Mouse (Mus musculus) olfactory bulb, adult 2 months (tissue): Measurements from ENCODE around the gene Arhgap1. TPM values are rescaled to one million over a fixed set of nuclear protein-coding genes. Genes with fewer than 3 reads are reported as not detected.

Experiments used
- H3K27ac ChIP-seq: fragments of 200-500 bp; 2 replicates; pipeline ENCODE4 v1.5.1; 2012; ENCODE audit warnings: low read depth, low read length; ENCODE audit not compliant: insufficient read depth
- H3K4me1 ChIP-seq: fragments of 200-500 bp; 2 replicates; pipeline ENCODE4 v1.6.1; 2012; ENCODE audit warnings: low read length; ENCODE audit not compliant: control insufficient read depth, insufficient read depth
- H3K4me3 ChIP-seq: fragments of 200-500 bp; 2 replicates; pipeline ENCODE4 v1.5.1; 2012; ENCODE audit warnings: mild to moderate bottlenecking, low read depth, low read length, moderate library complexity; ENCODE audit not compliant: insufficient read depth
- CTCF ChIP-seq: fragments of 200-500 bp; IDR thresholded peaks from 2 replicates; pipeline ENCODE4 v1.5.1; 2012; ENCODE audit warnings: low read depth, mild to moderate bottlenecking, low read length, moderate library complexity; ENCODE audit not compliant: insufficient read depth
- POLR2A ChIP-seq: fragments of 200-500 bp; IDR thresholded peaks from 2 replicates; pipeline ENCODE4 v1.6.1; 2012; ENCODE audit warnings: mild to moderate bottlenecking, low read depth, low read length, moderate library complexity; ENCODE audit not compliant: insufficient read depth
- WGBS: fragments of 180-500 bp; shearing (Covaris S2); methylation state at CpG from one replicate; pipeline ENCODE4 v1.1.7; 2018; 5-methylcytosine and 5-hydroxymethylcytosine counted together
- polyA plus RNA-seq: library from polyadenylated mRNA; stranded (reverse); fragments of >200 nt; gene quantifications from 2 replicates; pipeline ENCODE4 v1.2.4, GENCODE M21; 2012; ENCODE audit warnings: low replicate concordance; ENCODE audit not compliant: missing spikeins, insufficient read depth, insufficient read length

Arhgap1 gene
- polyA plus RNA-seq, 1 experiment, result not detected

DNA sequence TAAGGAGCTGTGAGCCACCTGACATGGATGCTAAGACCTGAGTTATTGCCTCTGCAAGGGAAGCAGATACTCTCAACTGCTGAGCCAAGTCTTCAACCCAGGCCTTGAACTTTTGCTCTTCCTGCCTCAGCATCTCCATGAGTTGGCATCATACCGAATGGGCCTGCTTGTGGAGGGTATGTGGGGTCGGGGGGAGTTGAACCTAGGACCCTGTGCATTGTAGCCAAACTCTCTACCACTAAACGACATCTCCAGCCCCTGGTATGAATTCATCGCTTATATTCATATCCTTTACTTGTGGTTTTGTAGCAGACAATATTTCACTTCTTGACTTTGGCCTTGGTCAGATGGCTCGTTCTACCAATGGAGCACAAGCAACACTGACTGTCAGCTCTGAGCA is 17.8 kb upstream of the Arhgap1 start:
- Histone ChIP-seq H3K4me1 (0 out of 2 replicates have a peak, but pooled peaks cover 4% of the 10 kb centered on the region), H3K27ac (no peak overlapping the region), H3K4me3 (no peak overlapping the region)
- TF ChIP-seq POLR2A (no peak), CTCF (no peak)
- WGBS, result 83% methylated on average over 5 of the region's 5 CpGs

GRCm38 (mm10) chr2:91632316-91632715 is 17.3 kb upstream of the Arhgap1 start:
- Histone ChIP-seq H3K4me3 (no peak overlapping the region), H3K4me1 (0 out of 2 replicates have a peak, but pooled peaks cover 4% of the 10 kb centered on the region), H3K27ac (no peak overlapping the region)
- 88% methylated on average over 5 of the region's 5 CpGs for WGBS
- TF ChIP-seq CTCF (no peak), POLR2A (no peak)

- 0 out of 2 replicates have a peak, but pooled peaks cover 4% of the 10 kb centered on the region for H3K4me1 ChIP-seq
- no peak for TF ChIP-seq POLR2A
- TF ChIP-seq CTCF, result no peak
- no peak overlapping the region for H3K4me3 ChIP-seq
- H3K27ac ChIP-seq, result no peak overlapping the region
- WGBS, result 81% methylated on average over 12 of the region's 12 CpGs
These were observed 16.2 kb upstream of the Arhgap1 start for GRCm38 (mm10) chr2:91633334-91633977.

DNA sequence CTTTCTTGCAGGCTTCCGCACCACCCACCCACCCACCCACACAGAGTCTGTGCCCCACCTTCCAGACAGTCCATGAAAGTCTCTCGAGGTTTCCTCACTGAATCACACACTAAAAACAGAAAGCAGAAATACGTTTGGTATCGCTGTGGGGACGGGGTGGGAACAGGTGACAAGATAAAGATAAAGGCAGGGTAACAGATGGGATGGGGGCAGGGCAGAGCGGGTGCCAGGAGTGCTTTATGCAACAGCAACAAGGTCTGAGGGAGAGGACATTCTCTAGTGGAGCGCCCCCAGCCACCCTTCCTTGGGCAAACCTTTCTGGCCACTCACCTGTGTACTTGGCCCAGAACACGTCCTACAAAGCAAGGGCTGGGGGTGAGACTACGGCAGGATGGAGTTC is 14.8 kb upstream of the Arhgap1 start:
- 0 out of 2 replicates have a peak, but pooled peaks cover 2% of the 10 kb centered on the region for H3K4me1 ChIP-seq
- H3K27ac ChIP-seq, result no peak overlapping the region
- no peak overlapping the region for H3K4me3 ChIP-seq
- WGBS, result 78% methylated on average over 9 of the region's 9 CpGs
- TF ChIP-seq POLR2A (no peak), CTCF (no peak)

DNA sequence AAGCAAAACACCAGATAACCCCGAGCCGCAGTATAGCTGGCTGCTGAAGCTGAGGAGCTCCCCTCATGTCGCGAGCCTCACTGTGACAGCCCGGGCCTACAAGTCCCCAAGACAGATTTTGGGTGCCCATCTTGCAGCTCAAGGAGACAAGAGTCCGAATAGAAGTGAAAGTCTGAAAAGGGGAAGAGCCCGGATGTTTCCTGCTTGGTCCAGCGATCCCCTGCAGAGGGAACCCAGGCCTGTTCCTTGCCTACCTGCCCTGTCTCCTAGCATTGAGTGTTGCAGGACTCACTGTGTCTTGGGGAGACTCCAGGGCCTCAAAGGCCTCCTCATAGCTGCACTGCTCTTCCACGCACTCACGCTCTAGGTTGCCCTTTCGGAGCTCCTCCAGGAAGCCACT is 14.2 kb upstream of the Arhgap1 start:
- H3K27ac ChIP-seq, result no peak overlapping the region
- TF ChIP-seq CTCF (no peak), POLR2A (no peak)
- 89% methylated on average over 11 of the region's 11 CpGs for WGBS
- no peak overlapping the region for H3K4me3 ChIP-seq
- H3K4me1 ChIP-seq, result no peaks in the 10 kb centered on the region

DNA sequence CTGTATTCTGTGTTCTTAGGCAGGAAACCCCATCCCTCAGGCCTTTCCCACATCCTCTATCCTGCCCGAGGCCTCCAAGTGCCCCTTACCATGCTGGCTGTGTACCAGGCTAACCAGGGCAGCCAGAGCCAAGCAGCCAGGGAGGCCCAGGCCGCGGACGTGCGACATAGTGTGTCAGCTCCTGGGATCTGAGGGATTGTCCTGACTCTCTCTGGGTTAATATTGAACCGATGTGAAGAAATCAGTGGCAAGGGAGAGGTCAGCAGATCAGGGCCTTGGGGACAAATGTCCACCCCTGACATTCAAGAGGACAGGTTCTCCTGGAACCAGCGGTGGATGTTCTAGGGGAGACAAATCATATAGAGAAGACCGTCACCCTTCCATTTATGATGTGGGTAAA is 13.4 kb upstream of the Arhgap1 start, which contains the start of gene F2:
F2 (minus strand) TSS at position 186 of the 400 bp plus-strand sequence.
- 87% methylated on average over 8 of the region's 8 CpGs for WGBS
- Histone ChIP-seq H3K27ac (no peak within 1 kb of the TSS), H3K4me1 (no peaks in the 10 kb centered on the region), H3K4me3 (no peak within 1 kb of the TSS)
- TF ChIP-seq CTCF (no peak), POLR2A (no peak)

GRCm38 (mm10) chr2:91636727-91637338 is 12.8 kb upstream of the Arhgap1 start:
- H3K4me1 ChIP-seq, result no peaks in the 10 kb centered on the region
- no peak overlapping the region for H3K27ac ChIP-seq
- TF ChIP-seq CTCF (no peak), POLR2A (no peak)
- no peak overlapping the region for H3K4me3 ChIP-seq
- 78% methylated on average over 5 of the region's 5 CpGs for WGBS

- TF ChIP-seq POLR2A (no peak), CTCF (no peak)
- Histone ChIP-seq H3K4me3 (no peak overlapping the region), H3K27ac (no peak overlapping the region), H3K4me1 (no peaks in the 10 kb centered on the region)
- WGBS, result 78% methylated on average over 6 of the region's 6 CpGs
These were observed 10.7 kb upstream of the Arhgap1 start for GRCm38 (mm10) chr2:91638931-91639330.

DNA sequence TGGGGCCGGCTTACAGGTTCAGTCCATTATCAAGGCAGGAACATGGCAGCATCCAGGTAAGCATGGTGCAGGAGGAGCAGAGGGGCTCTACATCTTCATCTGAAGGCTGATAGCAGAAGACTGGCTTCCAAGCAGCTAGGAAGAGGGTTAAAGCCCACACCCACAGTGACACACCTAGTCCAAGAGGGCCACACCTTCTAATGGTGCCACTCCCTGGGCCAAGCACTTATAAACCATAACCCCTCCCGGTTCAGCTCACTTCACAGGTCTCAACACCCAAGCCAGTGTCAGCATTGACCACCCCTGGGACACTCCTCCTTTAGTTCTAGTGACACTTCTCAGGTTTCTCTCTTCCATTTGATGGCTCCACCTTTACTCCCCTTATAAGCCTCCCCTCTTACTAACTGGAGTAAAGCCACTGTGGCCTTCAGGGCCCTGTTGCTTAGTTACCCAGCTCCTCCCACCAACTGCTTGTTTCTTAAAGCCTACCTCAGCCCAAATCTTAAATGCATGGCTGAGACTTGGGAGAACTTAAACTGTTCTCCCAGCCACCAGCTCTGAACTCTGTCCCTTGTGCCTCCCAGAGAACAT is 6.7 kb upstream of the Arhgap1 start:
- Histone ChIP-seq H3K4me3 (no peak overlapping the region), H3K4me1 (peaks cover 7% of the 10 kb centered on the region), H3K27ac (no peak overlapping the region)
- WGBS, result 91% methylated on average over 2 of the region's 2 CpGs
- no peak for TF ChIP-seq CTCF
- TF ChIP-seq POLR2A, result no peak
